Mouse (Mus musculus) frontal cortex, adult 2 months (tissue): ENCODE results near the gene Fam117a. TPM values are rescaled to one million over a fixed set of nuclear protein-coding genes. Genes with fewer than 3 reads are reported as not detected.
"Not testable (repeated sequence)": the region's sequence is repeated elsewhere in the genome, so short reads cannot be mapped to it uniquely, and the experiment has no call there.

ENCODE experiments used
- DNase-seq, 2 experiments: peaks; one replicate each; pipeline ENCODE4 v3.0.0; 2022; ENCODE audit warnings: low spot score in 1 of 2; ENCODE audit errors: extremely low spot score in 1 of 2
- polyA plus RNA-seq: library from polyadenylated mRNA; depleted of rRNA; stranded (reverse); fragments of >200 nt; gene quantifications from 2 replicates; pipeline ENCODE4 v1.2.3, GENCODE M21; 2012

Fam117a gene
- polyA plus RNA-seq, 1 experiment, result 11.4 TPM

GRCm38 (mm10) chr11:95391201-95391600 is 54.4 kb downstream of the Fam117a start:
- DNase-seq, result no peak

GRCm38 (mm10) chr11:95391743-95392142 is 54.9 kb downstream of the Fam117a start:
- DNase-seq, result no peak

GRCm38 (mm10) chr11:95392223-95392667 is 55.4 kb downstream of the Fam117a start:
- DNase-seq, result peak in 1 of 2 experiments; percentile 73

GRCm38 (mm10) chr11:95392708-95393499 is 56.1 kb downstream of the Fam117a start:
- no peak for DNase-seq

- DNase-seq, result no peak
Observed at GRCm38 (mm10) chr11:95393500-95393816, 56.6 kb downstream of the Fam117a start.

GRCm38 (mm10) chr11:95394112-95394511 is 57.3 kb downstream of the Fam117a start:
- DNase-seq, result no peak

- no peak for DNase-seq
Observed at GRCm38 (mm10) chr11:95396548-95396947, 59.7 kb downstream of the Fam117a start.

GRCm38 (mm10) chr11:95397843-95398835 is 61.3 kb downstream of the Fam117a start:
- DNase-seq, result peak; percentile 40 to 91

GRCm38 (mm10) chr11:95399520-95400020 is 62.8 kb downstream of the Fam117a start:
- peak in 1 of 2 experiments; percentile 46 for DNase-seq

- no peak for DNase-seq
Observed at GRCm38 (mm10) chr11:95401568-95401967, 64.8 kb downstream of the Fam117a start.

- no peak for DNase-seq
Observed at GRCm38 (mm10) chr11:95402196-95402595, 65.4 kb downstream of the Fam117a start.

GRCm38 (mm10) chr11:95402658-95403101 is 65.9 kb downstream of the Fam117a start:
- no peak for DNase-seq

GRCm38 (mm10) chr11:95403382-95404340 is 66.8 kb downstream of the Fam117a start:
- DNase-seq, result no peak

- DNase-seq, result no peak
Observed at GRCm38 (mm10) chr11:95405771-95406170, 69.0 kb downstream of the Fam117a start.

- DNase-seq, result not testable (repeated sequence)
Observed at GRCm38 (mm10) chr11:95406398-95406797, 69.6 kb downstream of the Fam117a start.

GRCm38 (mm10) chr11:95409450-95410112 is 72.8 kb downstream of the Fam117a start:
- DNase-seq, result no peak

- DNase-seq, result no peak
Observed at GRCm38 (mm10) chr11:95411453-95412013, 74.7 kb downstream of the Fam117a start.

GRCm38 (mm10) chr11:95412615-95413014 is 75.8 kb downstream of the Fam117a start:
- DNase-seq, result no peak
